Mouse (Mus musculus): ENCODE measurements around the gene Ceacam13. TPM values are rescaled to one million over a fixed set of nuclear protein-coding genes. Genes with fewer than 3 reads are reported as not detected.
"Not testable (repeated sequence)": the region's sequence is repeated elsewhere in the genome, so short reads cannot be mapped to it uniquely, and the experiment has no call there.

The Ceacam13 gene
- polyA plus RNA-seq (2015; fragmentation: Nextera tagmentation; extraction: Ambion mirVana), result 0.16 TPM in 1 of 2 replicates, not detected in the other

- no peak within 1 kb of the TSS for H3K9ac ChIP-seq (ENCODE audit: low read depth, low read length)
- H3K4me1 ChIP-seq (replicated peaks; ENCODE audit: control insufficient read depth, insufficient read depth, low read length), result no peaks in the 10 kb centered on the region
- no peaks in the 10 kb centered on the region for H3K27me3 ChIP-seq (replicated peaks; ENCODE audit: control insufficient read depth, insufficient read depth, low read length)
- no peak within 1 kb of the TSS for H3K27ac ChIP-seq (ENCODE audit: low read depth, low read length)
- H3K9me3 ChIP-seq (ENCODE audit: control insufficient read depth), result no peaks in the 10 kb centered on the region
- 67% methylated on average over 4 of the region's 4 CpGs for WGBS
- no peak for ATAC-seq
- no peak for TF ChIP-seq CTCF (IDR thresholded peaks at IDR 0.05; ENCODE audit: low read depth)
- no peaks in the 10 kb centered on the region for H3K36me3 ChIP-seq (ENCODE audit: control insufficient read depth, insufficient read depth)
- no peak within 1 kb of the TSS for H3K4me3 ChIP-seq (ENCODE audit: low read depth, low read length)
- no peak within 1 kb of the TSS for H3K4me2 ChIP-seq (replicated peaks; ENCODE audit: low read depth)
Measured at GRCm38 (mm10) chr7:18009589-18009988, at the start of gene Ceacam13. TSS of gene Ceacam13 (plus strand) at chr7:18009889.

GRCm38 (mm10) chr7:17971824-17972223 lies 37.9 kb upstream of the Ceacam13 start, which contains the start of gene Ceacam11:
TSS of gene Ceacam11 (plus strand) at chr7:17972124.
- Histone ChIP-seq H3K27ac (ENCODE audit: low read depth, low read length) (no peak within 1 kb of the TSS), H3K4me2 (replicated peaks; ENCODE audit: low read depth) (no peak within 1 kb of the TSS), H3K9ac (ENCODE audit: low read depth, low read length) (no peak within 1 kb of the TSS), H3K36me3 (ENCODE audit: control insufficient read depth, insufficient read depth) (no peaks in the 10 kb centered on the region), H3K9me3 (ENCODE audit: control insufficient read depth) (no peaks in the 10 kb centered on the region), H3K27me3 (replicated peaks; ENCODE audit: control insufficient read depth, insufficient read depth, low read length) (no peaks in the 10 kb centered on the region), H3K4me1 (replicated peaks; ENCODE audit: control insufficient read depth, insufficient read depth, low read length) (no peaks in the 10 kb centered on the region), H3K4me3 (ENCODE audit: low read depth, low read length) (no peak within 1 kb of the TSS)
- ATAC-seq, result no peak
- no peak for TF ChIP-seq CTCF (IDR thresholded peaks at IDR 0.05; ENCODE audit: low read depth)
- WGBS, result 70% methylated on average over 4 of the region's 4 CpGs

DNA sequence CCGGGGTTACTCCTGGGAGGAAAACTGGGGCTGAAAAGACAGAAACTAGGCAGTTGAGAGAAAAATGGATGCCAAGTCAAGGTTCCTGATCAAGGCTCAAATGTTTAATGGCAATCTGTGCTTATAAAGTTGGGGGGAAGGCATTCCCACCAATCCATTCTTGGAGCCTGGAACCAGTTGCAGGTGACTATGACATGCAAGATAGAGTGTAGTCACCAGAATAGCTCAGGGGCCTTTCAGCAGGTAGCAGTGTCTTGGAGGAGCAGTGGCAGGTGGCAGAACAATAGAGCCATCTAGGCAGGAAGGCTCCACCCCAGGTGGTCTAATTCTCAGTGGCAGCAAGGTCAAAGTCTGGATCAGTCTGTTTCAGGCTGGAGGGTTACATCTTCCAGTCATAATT lies 8.6 kb upstream of the Ceacam13 start:
- H3K9ac ChIP-seq (ENCODE audit: low read depth, low read length); H3K4me2 ChIP-seq (replicated peaks; ENCODE audit: low read depth); H3K36me3 ChIP-seq (ENCODE audit: control insufficient read depth, insufficient read depth); H3K27ac ChIP-seq (ENCODE audit: low read depth, low read length); H3K27me3 ChIP-seq (replicated peaks; ENCODE audit: control insufficient read depth, insufficient read depth, low read length); H3K4me3 ChIP-seq (ENCODE audit: low read depth, low read length); H3K4me1 ChIP-seq (replicated peaks; ENCODE audit: control insufficient read depth, insufficient read depth, low read length); H3K9me3 ChIP-seq (ENCODE audit: control insufficient read depth); ATAC-seq: not testable (repeated sequence)
- WGBS, result 93% methylated on average over 1 of the region's 1 CpGs

GRCm38 (mm10) chr7:18065629-18066028 lies 55.9 kb downstream of the Ceacam13 start, which contains the start of gene Ceacam12:
TSS of gene Ceacam12 (plus strand) at chr7:18065929.
- Histone ChIP-seq H3K27me3 (replicated peaks; ENCODE audit: control insufficient read depth, insufficient read depth, low read length) (no peaks in the 10 kb centered on the region), H3K9ac (ENCODE audit: low read depth, low read length) (no peak within 1 kb of the TSS), H3K36me3 (ENCODE audit: control insufficient read depth, insufficient read depth) (no peaks in the 10 kb centered on the region), H3K27ac (ENCODE audit: low read depth, low read length) (no peak within 1 kb of the TSS), H3K4me2 (replicated peaks; ENCODE audit: low read depth) (no peak within 1 kb of the TSS), H3K4me3 (ENCODE audit: low read depth, low read length) (no peak within 1 kb of the TSS), H3K4me1 (replicated peaks; ENCODE audit: control insufficient read depth, insufficient read depth, low read length) (no peaks in the 10 kb centered on the region), H3K9me3 (ENCODE audit: control insufficient read depth) (no peaks in the 10 kb centered on the region)
- no peak for TF ChIP-seq CTCF (IDR thresholded peaks at IDR 0.05; ENCODE audit: low read depth)
- ATAC-seq, result no peak
- WGBS, result 72% methylated on average over 1 of the region's 1 CpGs

Small RNA genes lying within 50 kb of the gene (microRNA-seq; reads per million reads assigned to microRNA genes)
- gene Gm22414, result not detected

Other genes with a start within 250 kb of the Ceacam13 start
- not detected in 2 replicates for gene Ceacam14, start 197.3 kb upstream of the Ceacam13 start, polyA plus RNA-seq (2015; fragmentation: Nextera tagmentation; extraction: Ambion mirVana)
- gene Gm5155, start 138.1 kb upstream of the Ceacam13 start, polyA plus RNA-seq (2015; fragmentation: Nextera tagmentation; extraction: Ambion mirVana), result not detected in 2 replicates
- not detected in 2 replicates for gene Ceacam11, start 37.8 kb upstream of the Ceacam13 start, polyA plus RNA-seq (2015; fragmentation: Nextera tagmentation; extraction: Ambion mirVana)
- 0.16 TPM in 1 of 2 replicates, not detected in the other for gene Ceacam12, start 56.0 kb downstream of the Ceacam13 start, polyA plus RNA-seq (2015; fragmentation: Nextera tagmentation; extraction: Ambion mirVana)
- gene Igfl3, start 166.6 kb downstream of the Ceacam13 start, polyA plus RNA-seq (2015; fragmentation: Nextera tagmentation; extraction: Ambion mirVana), result not detected in 2 replicates
- gene Mill1, start 235.5 kb downstream of the Ceacam13 start, polyA plus RNA-seq (2015; fragmentation: Nextera tagmentation; extraction: Ambion mirVana), result not detected in 2 replicates

All from intestine, postnatal 0 days (tissue).